Mouse (Mus musculus) cortical plate, adult 2 months (tissue): ENCODE results near the gene Klhl29.

Experiments used
- CTCF ChIP-seq: fragments of 200-500 bp; IDR thresholded peaks from 2 replicates; pipeline ENCODE4 v1.5.1; 2011; ENCODE audit warnings: mild to moderate bottlenecking, control low read depth, low read length; ENCODE audit not compliant: insufficient read depth; ENCODE audit errors: extremely low read depth
- POLR2A ChIP-seq: fragments of 200-500 bp; IDR thresholded peaks from 2 replicates; pipeline ENCODE4 v1.6.1; 2011; ENCODE audit warnings: mild to moderate bottlenecking, low read length, control low read depth; ENCODE audit not compliant: insufficient read depth; ENCODE audit errors: extremely low read depth

GRCm38 (mm10) chr12:5254246-5254982 lies 121.1 kb downstream of the Klhl29 start:
- TF ChIP-seq POLR2A = no peak
- no peak for TF ChIP-seq CTCF
